Mouse (Mus musculus) liver (tissue): Measurements from ENCODE around the gene Adat3.
"Not testable (repeated sequence)": the region's sequence is repeated elsewhere in the genome, so short reads cannot be mapped to it uniquely, and the experiment has no call there.

Source experiments
- DNase-seq: peaks from one replicate; pipeline ENCODE4 v3.0.0-alpha.2; 2020; ENCODE audit warnings: mixed read lengths

Gene Adat3

DNA sequence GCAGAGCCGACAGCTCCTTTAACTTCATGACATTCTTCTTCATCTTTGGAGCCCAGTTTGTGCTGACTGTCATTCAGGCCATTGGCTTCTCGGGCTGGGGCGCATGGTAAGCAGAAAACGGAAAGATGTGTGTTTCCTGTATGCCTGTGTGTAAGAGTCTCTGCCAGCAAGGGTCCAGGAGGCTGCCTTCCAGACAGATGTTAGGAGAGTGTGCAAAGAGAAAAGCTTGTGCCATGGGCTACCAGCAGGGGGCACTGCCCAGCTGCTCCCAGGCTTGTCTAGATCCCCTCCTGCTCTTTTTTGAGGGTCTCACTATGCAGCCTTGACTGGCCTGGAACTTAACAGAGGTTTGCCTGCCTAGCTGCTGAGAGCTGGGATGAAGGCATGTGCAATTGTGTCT lies 8.3 kb downstream of the Adat3 start:
- DNase-seq = peak; percentile 71

DNA sequence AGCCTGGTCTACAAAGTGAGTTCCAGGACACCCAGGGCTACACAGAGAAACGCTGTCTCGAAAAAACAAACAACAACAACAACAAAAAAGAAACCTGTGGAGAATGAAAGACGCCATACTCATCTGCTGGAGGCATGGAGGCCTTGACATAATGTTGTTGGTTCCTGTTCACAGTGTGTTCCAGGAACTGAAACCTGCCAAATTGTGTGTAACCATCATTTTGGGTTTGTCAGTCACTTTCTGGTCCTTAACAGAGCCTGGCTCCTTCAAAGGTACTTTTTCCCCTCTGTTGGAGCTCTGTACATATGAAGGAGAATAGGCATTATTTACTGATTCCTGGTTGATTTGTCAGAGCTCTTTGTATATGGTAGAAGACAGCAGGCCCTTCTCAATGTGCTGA lies 9.2 kb downstream of the Adat3 start:
- DNase-seq = no peak

DNA sequence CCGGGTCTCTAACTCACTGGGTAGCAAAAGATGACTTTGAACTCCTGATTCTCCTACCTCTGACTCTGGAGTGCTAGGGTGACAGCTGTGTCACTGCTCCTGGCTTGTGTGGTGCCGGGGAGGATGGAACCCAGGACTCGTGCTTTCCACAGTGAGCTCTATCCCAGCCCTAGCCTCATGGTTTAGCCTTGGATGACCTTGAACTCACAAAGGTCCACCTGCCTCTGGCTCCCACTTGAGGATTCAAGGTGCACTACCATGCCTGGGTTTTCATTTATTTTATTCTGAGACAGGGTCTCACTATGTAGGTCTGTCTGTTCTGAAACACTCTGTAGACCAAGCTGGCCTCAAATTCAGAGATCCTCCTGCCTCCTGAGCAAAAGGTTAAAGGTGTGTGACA lies 11.1 kb downstream of the Adat3 start:
- DNase-seq = no peak

DNA sequence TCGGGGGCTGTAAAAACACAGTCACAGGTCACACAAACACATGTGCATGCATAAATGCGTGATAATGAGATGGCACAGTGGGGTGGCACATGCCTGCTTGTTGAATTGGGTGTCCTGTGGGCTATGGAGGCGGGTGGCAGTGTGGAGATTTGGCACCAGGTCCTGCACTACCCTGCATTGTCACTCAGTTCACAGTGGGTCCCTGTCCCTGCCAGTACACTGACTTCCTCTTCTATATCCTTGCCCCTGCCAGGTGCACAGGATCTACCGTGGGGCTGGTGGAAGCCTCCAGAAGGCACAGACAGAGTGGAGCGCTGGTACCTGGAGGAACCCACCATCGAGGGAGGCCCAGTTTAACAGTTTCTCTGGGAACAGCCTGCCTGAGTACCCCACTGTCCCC lies 11.7 kb downstream of the Adat3 start:
- DNase-seq = no peak

DNA sequence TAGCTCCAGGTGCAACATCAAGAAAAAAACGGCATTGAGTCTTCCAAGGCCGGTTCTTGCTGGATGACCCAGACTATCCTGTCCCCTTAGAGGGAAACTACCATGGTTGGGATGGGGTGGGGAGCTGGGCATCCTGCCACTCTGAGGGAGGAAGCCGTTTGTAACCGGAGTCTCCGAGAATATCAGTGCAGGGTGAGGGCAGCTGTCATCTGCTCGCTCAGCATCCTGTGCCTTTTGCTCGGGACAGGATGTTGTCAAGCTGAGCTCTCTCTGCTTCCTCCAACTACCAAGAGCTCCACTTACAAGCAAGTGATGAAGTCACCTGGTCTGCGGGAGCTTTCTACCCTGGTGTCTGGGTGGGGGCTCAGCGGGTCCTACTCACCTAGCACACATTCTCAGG lies 15.5 kb downstream of the Adat3 start:
- no peak for DNase-seq

DNA sequence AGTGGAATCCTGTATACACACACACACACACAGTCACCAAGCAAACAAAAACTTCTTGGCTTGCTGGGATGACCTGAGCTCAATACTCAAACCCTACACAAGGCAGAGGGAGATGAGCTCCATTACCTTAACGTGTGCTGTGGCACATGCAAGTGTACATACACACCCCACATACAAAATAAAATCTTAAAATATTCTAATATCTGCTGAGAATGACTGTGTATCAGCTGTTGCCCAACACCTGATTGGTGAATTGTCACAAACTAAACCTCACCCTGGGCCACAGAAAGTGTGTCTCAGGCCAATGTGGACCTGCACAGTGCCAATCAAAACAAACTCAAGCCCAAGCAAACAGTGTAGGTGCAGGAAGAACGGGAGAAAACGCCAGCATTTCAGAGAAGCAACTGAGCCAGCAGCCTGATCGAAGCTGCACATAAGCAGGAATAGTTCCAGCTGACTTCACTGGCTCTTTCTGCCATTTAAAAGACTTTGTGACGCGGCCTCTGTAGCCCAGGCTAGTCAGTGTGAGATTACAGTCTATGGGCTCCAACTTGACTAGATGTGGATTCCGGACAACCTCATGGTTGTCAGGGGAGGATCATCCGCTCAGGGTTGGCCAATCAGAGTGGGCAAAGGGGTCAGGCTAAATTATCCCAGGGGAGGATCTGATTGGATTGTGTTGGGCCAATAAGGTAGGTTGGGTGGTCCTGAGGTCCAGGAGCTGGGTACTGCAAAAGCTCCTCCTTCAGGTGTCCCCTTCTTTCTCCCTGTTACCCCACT lies 17.0 kb downstream of the Adat3 start:
- no peak for DNase-seq

DNA sequence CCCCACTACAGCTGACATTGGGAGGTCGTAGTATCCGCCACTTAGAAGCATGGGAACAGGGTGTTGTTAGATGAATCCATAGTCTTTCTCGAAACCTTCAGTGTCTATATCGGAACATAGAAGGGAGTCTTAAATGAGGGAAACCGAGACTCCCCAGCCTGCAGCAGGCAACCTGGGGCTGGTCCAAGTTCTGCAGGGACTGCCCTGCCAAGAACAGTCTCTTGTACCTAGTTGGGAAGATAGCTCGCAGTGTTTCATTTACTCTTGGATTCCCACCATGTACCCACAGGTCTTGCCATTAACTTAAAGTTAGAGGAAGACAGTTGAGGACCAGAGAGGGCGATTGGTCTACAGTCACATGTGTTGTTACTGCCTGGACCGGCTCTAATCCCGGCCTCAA lies 17.7 kb downstream of the Adat3 start:
- no peak for DNase-seq

DNA sequence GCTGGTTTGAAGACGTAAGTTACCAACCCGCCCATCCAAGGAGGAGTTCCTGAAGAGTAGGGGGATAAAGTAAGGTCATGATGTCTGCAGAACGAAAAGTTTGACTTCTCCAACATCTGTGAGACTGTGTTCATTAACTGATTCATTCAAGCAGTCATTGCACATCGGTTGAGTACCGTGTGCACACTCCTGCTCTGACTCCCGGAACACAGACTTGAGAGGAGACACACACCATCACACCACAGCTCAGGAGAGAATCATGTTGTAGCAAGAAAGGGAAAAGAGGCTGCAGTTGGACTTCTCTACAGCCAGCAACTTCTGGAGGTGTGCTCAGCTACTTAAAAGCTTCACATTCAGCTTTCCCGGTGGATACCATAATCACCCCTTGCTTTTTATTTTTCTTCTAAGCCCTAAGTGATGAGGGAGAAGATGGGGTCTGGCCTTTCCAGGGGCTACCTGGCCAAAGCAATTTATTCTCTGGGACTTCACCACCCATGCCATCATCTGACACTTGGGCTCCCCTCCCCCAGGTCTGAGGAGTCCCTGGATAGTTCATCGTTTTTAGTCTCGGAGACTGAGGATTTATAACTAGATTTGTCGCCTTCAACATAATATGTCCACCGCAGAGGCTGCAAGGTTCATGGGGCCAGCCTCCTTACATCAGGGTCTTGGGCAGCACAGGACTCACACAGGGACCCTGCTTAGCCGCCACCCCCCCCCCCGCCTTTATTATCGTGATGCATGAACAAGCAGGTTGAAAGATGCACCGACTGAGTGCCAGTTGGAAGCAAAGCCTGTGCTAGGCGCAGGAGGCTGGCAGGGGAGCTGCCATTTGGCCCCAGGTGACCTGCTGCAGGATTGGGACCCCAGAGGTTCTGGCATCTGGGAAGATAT lies 18.4 kb downstream of the Adat3 start:
- no peak for DNase-seq

DNA sequence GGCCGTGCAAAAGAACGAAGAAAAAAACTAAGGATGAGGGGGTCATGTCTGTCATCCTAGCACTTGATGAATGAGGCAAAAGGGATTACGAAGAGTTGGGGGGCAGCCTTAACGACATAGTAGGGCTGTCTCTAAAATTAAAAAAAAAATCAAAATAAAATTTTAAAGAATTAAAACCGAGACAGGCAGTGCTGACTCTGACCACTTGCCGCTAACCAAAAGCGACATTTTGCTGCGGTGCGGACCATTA lies 18.9 kb downstream of the Adat3 start:
- DNase-seq = no peak

DNA sequence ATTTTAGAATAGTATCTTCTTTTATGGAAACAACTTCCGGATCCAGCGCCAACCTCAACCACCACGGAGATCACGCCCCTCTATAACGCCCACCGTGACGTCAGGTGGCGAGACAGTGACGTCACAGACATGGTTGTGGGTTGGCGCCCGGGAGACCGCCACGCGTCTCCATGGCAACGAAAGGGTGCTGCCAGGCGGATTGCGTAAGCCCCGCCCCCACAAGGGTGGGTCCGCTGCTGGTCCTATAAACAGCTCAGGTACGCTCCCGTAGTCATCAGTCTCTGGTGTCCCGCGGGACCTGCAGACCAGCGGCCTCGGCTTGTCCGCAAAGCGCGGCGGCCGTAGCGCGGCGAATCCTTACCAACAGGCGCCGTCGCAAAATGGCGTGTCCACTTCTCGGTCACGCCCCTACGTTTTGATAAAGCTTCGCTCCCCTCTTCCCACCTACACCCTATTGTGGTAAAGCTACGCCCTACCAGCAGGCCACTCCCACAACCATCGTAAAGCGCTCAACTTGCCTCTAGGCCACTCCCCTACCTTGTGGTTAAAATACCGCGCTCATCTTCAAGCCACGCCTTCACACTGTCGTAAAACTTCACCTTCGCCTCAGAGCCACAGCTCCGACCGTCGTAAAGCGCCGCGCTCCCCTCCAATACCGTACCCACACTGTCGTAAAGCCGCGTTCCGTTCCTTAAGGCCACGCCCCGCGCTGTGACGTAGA lies 19.4 kb downstream of the Adat3 start:
- DNase-seq = peak; percentile 99

DNA sequence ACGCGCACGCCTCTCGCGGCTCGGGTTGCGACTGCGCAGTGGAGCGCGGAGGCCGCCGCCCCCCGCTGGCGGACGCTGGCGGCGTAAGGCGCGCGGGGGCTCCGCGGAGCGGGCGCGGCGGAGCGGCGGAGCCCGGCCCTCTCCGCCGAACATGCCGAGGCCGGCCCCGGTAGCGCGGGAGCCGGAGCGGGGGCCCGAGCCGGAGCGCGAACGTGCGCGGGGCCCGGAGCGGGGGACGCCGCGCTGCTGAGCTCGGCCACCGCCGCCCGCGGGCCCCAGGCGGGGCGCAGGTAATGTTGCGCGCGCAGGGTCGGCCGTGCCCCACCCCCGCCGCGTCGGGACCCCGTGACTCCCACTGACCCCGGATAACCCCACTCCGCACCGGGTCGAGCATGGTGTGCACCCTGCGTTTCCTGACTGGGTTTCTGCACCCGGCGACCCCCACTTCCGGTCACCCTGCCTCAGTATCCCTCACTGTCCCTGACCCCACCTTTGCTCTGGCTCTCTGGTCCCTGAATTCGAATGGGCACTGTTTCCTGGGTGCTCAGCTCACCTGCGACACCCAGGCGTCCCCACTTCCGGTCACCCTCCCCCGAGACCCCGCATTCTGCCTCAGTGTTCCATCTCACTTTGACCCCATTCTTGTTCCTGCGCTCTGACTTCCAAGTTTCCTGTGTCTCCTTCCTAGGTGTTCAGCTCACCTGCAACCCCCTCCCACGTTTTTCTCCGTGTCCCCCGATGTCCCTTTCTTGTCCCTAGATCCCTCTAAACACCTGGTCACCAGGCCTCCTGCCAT lies 20.2 kb downstream of the Adat3 start, which contains the start of gene Csnk1g2:
Csnk1g2 (plus strand) TSS at position 178 of the 796 bp plus-strand sequence.
- peak; percentile 69 for DNase-seq

DNA sequence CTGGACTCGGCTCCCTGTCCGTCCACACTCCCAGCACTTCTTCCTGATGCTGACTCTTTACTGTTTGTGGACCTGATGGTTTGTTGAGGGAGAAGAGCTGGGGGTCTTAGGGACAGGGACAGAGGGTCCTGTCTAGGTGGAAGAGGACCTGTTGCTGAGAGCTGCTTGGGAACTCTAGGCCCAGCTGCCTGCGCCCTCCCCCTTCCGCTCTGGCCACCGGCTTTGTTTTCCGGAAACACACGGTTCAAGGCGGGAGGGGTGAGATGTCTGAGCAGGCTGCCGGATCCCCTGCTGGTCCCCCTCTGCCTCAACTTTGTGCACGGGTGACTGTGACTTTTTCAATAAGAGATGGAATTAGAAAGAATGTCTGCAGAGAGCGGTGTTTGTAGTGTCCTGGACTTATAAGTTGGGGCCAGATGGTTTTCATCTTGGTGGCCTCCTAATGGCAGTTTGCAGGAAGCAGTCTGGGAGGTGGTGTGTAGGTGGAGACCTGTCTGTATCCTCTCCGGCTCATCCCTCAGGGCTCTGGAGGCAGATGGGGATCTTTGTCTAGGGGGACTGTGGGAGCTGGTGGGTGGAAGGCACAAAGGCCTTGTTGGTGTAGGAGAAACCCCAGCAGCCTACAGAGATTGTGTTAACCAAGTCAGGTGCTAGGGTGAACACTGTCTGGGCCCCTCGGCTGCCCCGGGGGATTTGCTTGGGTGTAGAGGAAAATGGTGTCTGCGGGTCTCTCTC lies 20.9 kb downstream of the Adat3 start:
- peak; percentile 63 for DNase-seq

DNA sequence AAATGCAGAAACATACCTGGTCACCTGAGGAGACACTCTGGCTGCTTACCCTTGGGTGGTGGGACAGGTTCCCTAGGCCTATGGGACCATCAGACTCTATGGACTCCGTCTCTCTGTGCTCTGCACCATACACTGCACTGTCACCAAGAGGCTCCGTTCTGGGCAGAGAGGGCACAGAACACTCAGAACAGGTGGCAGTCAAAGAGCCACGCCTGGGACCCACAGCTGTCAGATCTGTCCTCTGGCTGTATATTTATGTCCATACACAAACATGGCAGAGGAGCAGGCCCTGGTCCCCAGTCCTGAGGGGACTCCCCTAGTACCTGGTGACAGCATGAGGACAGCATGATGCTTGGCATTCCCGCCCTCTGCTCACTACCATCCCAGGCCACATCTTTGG lies 23.1 kb downstream of the Adat3 start:
- DNase-seq = no peak

DNA sequence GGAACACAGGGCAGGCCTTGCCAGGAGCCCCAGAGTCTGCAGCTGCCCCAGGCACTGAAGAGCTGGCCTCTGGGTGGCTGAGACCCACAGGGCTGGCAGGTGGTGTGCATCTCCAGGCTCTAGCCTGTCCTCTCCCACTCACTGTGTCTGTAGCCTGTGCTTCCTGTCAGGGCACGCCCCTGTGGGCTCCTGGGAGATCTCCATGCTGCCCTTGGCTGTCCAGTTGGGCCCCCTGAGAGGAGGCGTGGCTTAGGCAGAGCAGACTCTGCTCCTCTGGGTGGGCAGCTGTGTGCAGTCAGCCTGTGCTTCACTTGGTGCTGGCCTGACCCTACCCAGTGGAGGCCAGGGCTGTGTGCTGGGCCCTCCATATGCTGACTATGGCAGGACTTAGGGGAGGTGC lies 25.0 kb downstream of the Adat3 start:
- peak; percentile 38 for DNase-seq

DNA sequence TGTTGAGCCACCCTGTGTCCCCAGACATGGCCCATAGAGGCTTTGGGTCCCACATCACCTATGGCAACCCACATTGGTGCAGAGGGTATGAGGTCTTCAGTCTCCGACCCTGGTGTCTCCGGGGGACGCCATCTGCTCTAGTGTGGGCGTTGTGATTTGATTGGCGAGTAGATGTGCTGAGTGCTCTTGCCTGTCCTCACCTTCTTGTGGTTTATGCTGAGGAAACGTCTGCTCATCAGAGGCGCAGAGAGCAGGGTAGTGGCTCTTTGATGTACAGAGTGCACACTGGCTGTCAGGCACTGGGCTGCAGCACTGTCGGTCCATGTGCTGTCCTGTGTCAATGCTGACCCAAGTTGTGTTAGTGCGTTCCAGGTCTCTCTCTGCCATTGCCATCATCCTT lies 26.2 kb downstream of the Adat3 start:
- no peak for DNase-seq

DNA sequence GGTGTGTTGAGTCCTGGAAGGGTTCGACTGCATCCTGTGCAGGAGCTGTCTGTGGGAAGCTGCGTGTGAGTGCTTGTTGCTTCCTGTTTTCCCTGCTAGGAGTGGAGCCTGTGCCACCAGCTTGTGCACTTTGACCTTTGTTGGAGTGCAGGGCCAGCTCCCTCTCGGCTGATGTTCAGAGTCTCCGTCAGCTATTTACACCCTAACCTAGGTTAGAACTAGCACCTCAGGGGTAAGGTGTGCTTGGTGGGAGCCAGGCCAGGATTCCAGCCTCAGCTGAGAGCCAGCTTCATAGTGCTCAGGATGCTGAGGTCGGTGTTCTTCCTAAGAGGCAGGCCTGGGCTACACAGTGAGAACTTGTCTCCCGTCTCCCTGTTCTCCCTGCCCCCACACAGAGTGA lies 32.7 kb downstream of the Adat3 start:
- DNase-seq = no peak

DNA sequence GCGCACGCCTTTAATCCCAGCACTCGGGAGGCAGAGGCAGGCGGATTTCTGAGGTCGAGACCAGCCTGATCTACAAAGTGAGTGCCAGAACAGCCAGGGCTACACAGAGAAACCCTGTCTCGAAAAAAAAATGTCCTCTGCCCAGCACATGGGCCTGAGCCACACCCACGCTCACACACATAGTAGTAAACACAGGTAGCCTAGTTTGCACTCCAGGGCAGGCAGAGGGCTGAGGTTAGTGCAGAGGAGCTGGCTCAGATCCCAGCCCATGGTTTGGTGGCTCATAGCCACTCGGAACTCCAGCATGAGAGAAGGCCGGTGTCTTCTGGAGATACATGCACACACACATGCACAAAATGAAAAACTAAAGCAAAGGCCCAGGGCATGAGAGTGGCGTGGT lies 44.3 kb downstream of the Adat3 start:
- DNase-seq = no peak

DNA sequence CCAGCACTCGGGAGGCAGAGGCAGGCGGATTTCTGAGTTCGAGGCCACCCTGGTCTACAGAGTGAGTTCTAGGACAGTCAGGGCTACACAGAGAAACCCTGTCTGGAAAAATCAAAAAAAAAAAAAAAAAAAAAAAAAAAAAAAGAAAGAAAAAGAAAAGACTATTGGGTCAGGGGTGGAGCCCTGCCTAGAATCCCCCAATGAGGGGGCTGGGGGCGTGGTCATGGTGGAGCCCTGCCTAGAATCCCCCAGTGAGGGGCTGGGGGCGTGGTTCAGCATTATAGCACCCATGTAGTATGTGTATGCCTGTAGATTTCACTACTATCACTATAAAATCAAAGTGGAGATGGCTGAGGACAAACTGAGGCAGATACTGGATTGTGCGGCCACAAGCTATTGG lies 47.2 kb downstream of the Adat3 start:
- DNase-seq = not testable (repeated sequence)

DNA sequence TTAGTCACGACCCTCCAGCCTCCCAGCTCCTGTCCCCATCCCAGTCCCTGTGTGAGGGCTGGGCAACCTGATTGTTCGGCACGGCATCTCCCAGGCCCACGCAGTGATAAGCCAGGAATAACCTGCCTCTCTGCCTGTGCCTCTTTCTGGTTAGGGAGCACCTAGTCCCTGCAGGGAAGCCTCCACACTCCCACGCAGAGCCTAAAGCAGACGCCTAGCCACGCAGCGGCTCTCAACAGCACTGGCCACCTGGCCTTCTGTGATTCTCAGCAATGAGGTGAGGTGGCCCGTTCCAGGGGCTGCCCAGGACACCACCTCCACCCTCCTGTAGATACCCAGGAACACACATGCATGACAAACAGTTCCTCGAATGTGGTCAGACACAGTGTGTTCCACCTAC lies 47.7 kb downstream of the Adat3 start:
- no peak for DNase-seq

DNA sequence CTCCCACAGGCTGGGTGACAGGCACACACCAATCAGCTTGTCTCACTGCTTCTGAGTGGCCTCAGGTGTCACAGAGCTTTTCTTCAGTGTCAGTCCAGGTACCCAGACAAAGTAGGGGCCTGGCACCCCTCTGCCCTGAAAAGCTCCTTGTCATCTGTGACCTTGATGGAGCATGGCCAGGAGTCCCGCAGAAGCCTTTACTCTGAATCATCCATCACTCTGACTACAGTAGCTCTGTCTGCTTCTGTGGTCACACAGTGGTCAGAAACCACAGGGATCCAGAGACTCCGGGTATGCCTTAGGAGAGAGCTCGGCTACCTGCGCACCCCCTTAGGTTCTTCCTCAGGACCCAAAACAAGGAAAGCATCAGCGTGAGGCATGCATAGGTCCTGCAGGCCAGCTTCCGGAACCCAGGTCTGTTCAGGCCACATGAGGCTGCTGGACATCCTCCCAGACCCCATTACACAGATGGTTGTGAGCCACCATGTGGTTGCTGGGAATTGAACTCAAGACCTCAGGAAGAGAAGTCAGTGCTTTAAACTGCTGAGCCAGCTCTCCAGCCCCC lies 50.6 kb downstream of the Adat3 start:
- no peak for DNase-seq

DNA sequence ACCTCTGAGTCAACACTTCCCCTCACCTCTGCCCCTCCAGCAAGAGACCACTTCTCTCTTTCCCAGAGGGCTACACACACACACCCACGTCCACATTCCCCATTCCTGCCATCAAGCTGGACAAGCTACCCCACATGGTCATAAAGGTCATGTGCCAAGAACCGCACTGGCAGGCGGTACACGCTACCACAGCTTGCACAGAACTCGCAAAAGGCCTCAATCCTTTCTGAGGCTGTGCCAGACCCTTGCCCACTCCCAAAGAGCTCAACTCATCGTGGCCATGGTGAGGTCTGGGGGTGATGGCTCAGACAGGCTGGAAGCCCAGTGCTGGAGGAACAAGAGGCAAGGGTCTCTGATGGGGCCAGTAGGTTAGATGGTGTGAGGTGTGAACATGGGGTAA lies 52.2 kb downstream of the Adat3 start:
- no peak for DNase-seq
